Mouse (Mus musculus) midbrain, embryonic 10.5 days (tissue): ENCODE measurements around the gene Eif3k. TPM values are rescaled to one million over a fixed set of nuclear protein-coding genes. Genes with fewer than 3 reads are reported as not detected.

Experiments
- DNase-seq: peaks from one replicate; pipeline ENCODE4 v3.0.0-alpha.2; 2017; ENCODE audit warnings: low spot score
- H3K27ac ChIP-seq: fragments of 300-500 bp; sonication (generic); replicated peaks from 2 replicates; pipeline ENCODE4 v1.5.1; 2016; ENCODE audit warnings: mild to moderate bottlenecking
- H3K27me3 ChIP-seq: fragments of 300-500 bp; sonication (generic); 2 replicates; pipeline ENCODE4 v1.6.1; 2016; ENCODE audit warnings: low read depth, mild to moderate bottlenecking; ENCODE audit not compliant: poor library complexity, severe bottlenecking
- H3K36me3 ChIP-seq: fragments of 300-500 bp; sonication (generic); 2 replicates; pipeline ENCODE4 v1.6.1; 2016; ENCODE audit warnings: mild to moderate bottlenecking, moderate library complexity
- H3K4me1 ChIP-seq: fragments of 300-500 bp; sonication (generic); 2 replicates; pipeline ENCODE4 v1.6.1; 2016
- H3K4me3 ChIP-seq: fragments of 300-500 bp; sonication (generic); 2 replicates; pipeline ENCODE4 v1.5.1; 2016; ENCODE audit warnings: mild to moderate bottlenecking, moderate library complexity
- H3K9me3 ChIP-seq: fragments of 300-500 bp; sonication (generic); replicated peaks from 2 replicates; pipeline ENCODE4 v1.6.1; 2016; ENCODE audit warnings: mild to moderate bottlenecking
- WGBS: fragments of 180-500 bp; shearing (Covaris S2); methylation state at CpG from one replicate; pipeline ENCODE4 v1.1.7; 2016; 5-methylcytosine and 5-hydroxymethylcytosine counted together
- polyA plus RNA-seq: library from polyadenylated mRNA; unstranded; fragments of >200 nt; fragmentation: Nextera tagmentation; extraction: Ambion mirVana; gene quantifications from 2 replicates; pipeline ENCODE4 v1.2.1, GENCODE M21; 2016

Gene Eif3k
- polyA plus RNA-seq, 1 experiment from 2014 or later: 429 TPM

GRCm38 (mm10) chr7:29008714-29009113 is 27.1 kb upstream of the Eif3k start:
- WGBS: 80% methylated on average over 9 of the region's 9 CpGs
- no peak overlapping the region for H3K4me3 ChIP-seq
- H3K27ac ChIP-seq: no peak overlapping the region
- no peaks in the 10 kb centered on the region for H3K4me1 ChIP-seq
- no peak for DNase-seq
- no peaks in the 10 kb centered on the region for H3K27me3 ChIP-seq
- H3K36me3 ChIP-seq: no peaks in the 10 kb centered on the region
- no peaks in the 10 kb centered on the region for H3K9me3 ChIP-seq

GRCm38 (mm10) chr7:29008171-29008570 is 26.5 kb upstream of the Eif3k start:
- no peaks in the 10 kb centered on the region for H3K27me3 ChIP-seq
- H3K27ac ChIP-seq: no peak overlapping the region
- H3K36me3 ChIP-seq: no peaks in the 10 kb centered on the region
- DNase-seq: no peak
- H3K9me3 ChIP-seq: no peaks in the 10 kb centered on the region
- WGBS: 96% methylated on average over 10 of the region's 10 CpGs
- no peak overlapping the region for H3K4me3 ChIP-seq
- no peaks in the 10 kb centered on the region for H3K4me1 ChIP-seq

GRCm38 (mm10) chr7:29007224-29008101 is 25.8 kb upstream of the Eif3k start:
- no peak overlapping the region for H3K27ac ChIP-seq
- 84% methylated on average over 9 of the region's 9 CpGs for WGBS
- no peaks in the 10 kb centered on the region for H3K27me3 ChIP-seq
- no peaks in the 10 kb centered on the region for H3K9me3 ChIP-seq
- no peaks in the 10 kb centered on the region for H3K36me3 ChIP-seq
- H3K4me1 ChIP-seq: no peaks in the 10 kb centered on the region
- no peak overlapping the region for H3K4me3 ChIP-seq
- no peak for DNase-seq

- no peaks in the 10 kb centered on the region for H3K9me3 ChIP-seq
- peaks cover 18% of the 10 kb centered on the region for H3K27me3 ChIP-seq
- WGBS: 6% methylated on average over 43 of the region's 43 CpGs
- peak overlapping the region; percentile 88 for H3K27ac ChIP-seq
- H3K4me1 ChIP-seq: peaks cover 10% of the 10 kb centered on the region
- H3K36me3 ChIP-seq: no peaks in the 10 kb centered on the region
- peak overlapping the region; percentile 67 for H3K4me3 ChIP-seq
- peak; percentile 87 for DNase-seq
Measured at GRCm38 (mm10) chr7:29000651-29001605, 19.3 kb upstream of the Eif3k start.

GRCm38 (mm10) chr7:28993402-28993801 is 11.7 kb upstream of the Eif3k start:
- Histone ChIP-seq H3K4me3 (no peak overlapping the region), H3K27ac (no peak overlapping the region), H3K4me1 (no peaks in the 10 kb centered on the region), H3K36me3 (no peaks in the 10 kb centered on the region), H3K9me3 (no peaks in the 10 kb centered on the region), H3K27me3 (no peaks in the 10 kb centered on the region)
- 83% methylated on average over 3 of the region's 3 CpGs for WGBS
- DNase-seq: no peak

- H3K27ac ChIP-seq: no peak overlapping the region
- DNase-seq: no peak
Measured at GRCm38 (mm10) chr7:28992997-28993396, 11.3 kb upstream of the Eif3k start.

GRCm38 (mm10) chr7:28991616-28992015 is 10.0 kb upstream of the Eif3k start:
- DNase-seq: no peak
- 67% methylated on average over 5 of the region's 5 CpGs for WGBS
- Histone ChIP-seq H3K36me3 (no peaks in the 10 kb centered on the region), H3K27me3 (no peaks in the 10 kb centered on the region), H3K4me1 (no peaks in the 10 kb centered on the region), H3K4me3 (no peak overlapping the region), H3K27ac (no peak overlapping the region), H3K9me3 (no peaks in the 10 kb centered on the region)

More at GRCm38 (mm10) chr7:28992997-28993396, 11.3 kb upstream of the Eif3k start:
- Histone ChIP-seq H3K27me3 (no peaks in the 10 kb centered on the region), H3K4me1 (no peaks in the 10 kb centered on the region), H3K9me3 (no peaks in the 10 kb centered on the region), H3K36me3 (no peaks in the 10 kb centered on the region), H3K4me3 (no peak overlapping the region)
- WGBS: 81% methylated on average over 3 of the region's 3 CpGs

- Histone ChIP-seq H3K4me1 (no peaks in the 10 kb centered on the region), H3K9me3 (no peaks in the 10 kb centered on the region), H3K27ac (no peak overlapping the region), H3K27me3 (no peaks in the 10 kb centered on the region), H3K4me3 (no peak overlapping the region), H3K36me3 (no peaks in the 10 kb centered on the region)
- no peak for DNase-seq
- 56% methylated on average over 14 of the region's 14 CpGs for WGBS
Measured at GRCm38 (mm10) chr7:28990766-28991273, 9.2 kb upstream of the Eif3k start.

GRCm38 (mm10) chr7:28985207-28985606 is 3.5 kb upstream of the Eif3k start:
- Histone ChIP-seq H3K36me3 (peaks cover 2% of the 10 kb centered on the region; the same call in 1 of the 2 replicates), H3K4me1 (peaks cover 28% of the 10 kb centered on the region), H3K9me3 (no peaks in the 10 kb centered on the region), H3K27ac (no peak overlapping the region), H3K27me3 (no peaks in the 10 kb centered on the region), H3K4me3 (no peak overlapping the region)
- no peak for DNase-seq
- 90% methylated on average over 7 of the region's 7 CpGs for WGBS

GRCm38 (mm10) chr7:28984452-28984851 is 2.8 kb upstream of the Eif3k start:
- peaks cover 7% of the 10 kb centered on the region for H3K36me3 ChIP-seq
- no peak overlapping the region for H3K27ac ChIP-seq
- H3K4me3 ChIP-seq: no peak overlapping the region
- no peaks in the 10 kb centered on the region for H3K9me3 ChIP-seq
- 100% methylated on average over 1 of the region's 1 CpGs for WGBS
- no peaks in the 10 kb centered on the region for H3K27me3 ChIP-seq
- DNase-seq: no peak
- peaks cover 28% of the 10 kb centered on the region for H3K4me1 ChIP-seq

- Histone ChIP-seq H3K27me3 (no peaks in the 10 kb centered on the region), H3K27ac (no peak overlapping the region), H3K4me1 (peaks cover 28% of the 10 kb centered on the region), H3K9me3 (no peaks in the 10 kb centered on the region), H3K4me3 (no peak overlapping the region), H3K36me3 (peaks cover 13% of the 10 kb centered on the region)
- no peak for DNase-seq
- WGBS: 68% methylated on average over 4 of the region's 4 CpGs
Measured at GRCm38 (mm10) chr7:28983849-28984248, 2.2 kb upstream of the Eif3k start.

- DNase-seq: no peak
- H3K9me3 ChIP-seq: no peaks in the 10 kb centered on the region
- peaks cover 28% of the 10 kb centered on the region for H3K4me1 ChIP-seq
- peak overlapping the region; percentile 88 for H3K4me3 ChIP-seq
- H3K36me3 ChIP-seq: peaks cover 20% of the 10 kb centered on the region
- 71% methylated on average over 11 of the region's 11 CpGs for WGBS
- peak overlapping the region; percentile 84 for H3K27ac ChIP-seq
- no peaks in the 10 kb centered on the region for H3K27me3 ChIP-seq
Measured at GRCm38 (mm10) chr7:28983141-28983564, 1.5 kb upstream of the Eif3k start.
